Mouse (Mus musculus) WW6 (cell line): Measurements from ENCODE around the gene Rsrc2.

ENCODE experiments used
- DNase-seq: peaks from one replicate; pipeline ENCODE4 v3.0.0-alpha.2; 2013; ENCODE audit warnings: low read depth, low spot score

Gene Rsrc2

DNA sequence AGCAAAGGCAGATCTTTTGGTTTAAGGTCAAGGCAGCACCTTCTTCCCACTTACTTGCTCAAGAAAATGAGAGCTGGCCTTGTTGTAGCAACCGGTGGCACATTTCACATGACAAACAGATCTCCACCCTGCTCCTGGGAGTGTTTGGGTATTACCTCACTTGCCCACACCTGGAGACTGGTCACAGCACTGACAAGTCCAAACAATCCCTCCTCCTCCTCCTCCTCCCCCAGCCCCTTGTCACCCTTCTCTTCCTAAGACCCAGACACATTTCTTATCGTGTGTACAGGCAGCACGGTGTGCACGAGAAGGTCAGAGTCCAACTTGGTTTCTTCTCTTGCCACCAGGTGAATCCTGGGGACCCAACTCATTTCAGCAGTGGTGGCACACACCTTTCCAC lies 52.3 kb downstream of the Rsrc2 start:
- no peak for DNase-seq

DNA sequence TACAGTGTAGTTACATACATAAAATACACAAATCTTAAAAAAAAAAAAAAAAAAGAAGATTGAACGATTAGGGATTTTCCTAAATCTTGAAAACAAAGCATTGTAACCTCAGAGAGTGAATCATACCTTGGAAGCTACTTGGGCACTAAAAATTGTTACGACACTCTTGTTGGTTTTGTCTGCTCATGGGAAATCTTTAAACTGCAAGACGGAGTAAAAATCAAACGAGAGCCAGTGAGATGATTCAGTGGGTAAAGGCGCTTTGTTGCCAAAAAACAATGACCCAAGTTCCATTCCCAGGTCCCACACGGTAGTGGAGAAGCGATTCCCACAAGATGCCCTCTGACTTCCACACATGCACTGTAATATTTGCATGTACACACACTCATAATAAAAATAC lies 53.0 kb downstream of the Rsrc2 start:
- no peak for DNase-seq

DNA sequence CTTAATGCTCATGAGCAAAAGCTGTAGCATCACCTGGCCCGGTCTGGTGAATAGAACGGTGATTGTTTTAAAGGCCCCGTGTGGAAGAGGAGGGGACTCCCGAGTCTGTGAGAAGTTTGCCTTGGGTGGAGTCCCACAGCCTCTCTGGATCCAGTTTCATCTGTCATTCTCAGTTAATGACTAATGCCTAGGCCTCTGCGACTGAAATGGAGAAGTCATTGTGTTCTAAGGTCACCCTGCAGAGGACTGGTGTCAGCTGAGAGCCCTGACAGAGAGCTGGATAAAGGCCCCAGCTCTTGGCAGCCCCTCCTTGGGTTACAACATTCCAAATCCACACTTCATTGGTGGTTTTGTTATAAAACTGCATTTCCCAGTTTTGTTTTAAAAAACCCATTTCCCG lies 54.7 kb downstream of the Rsrc2 start:
- DNase-seq = no peak

DNA sequence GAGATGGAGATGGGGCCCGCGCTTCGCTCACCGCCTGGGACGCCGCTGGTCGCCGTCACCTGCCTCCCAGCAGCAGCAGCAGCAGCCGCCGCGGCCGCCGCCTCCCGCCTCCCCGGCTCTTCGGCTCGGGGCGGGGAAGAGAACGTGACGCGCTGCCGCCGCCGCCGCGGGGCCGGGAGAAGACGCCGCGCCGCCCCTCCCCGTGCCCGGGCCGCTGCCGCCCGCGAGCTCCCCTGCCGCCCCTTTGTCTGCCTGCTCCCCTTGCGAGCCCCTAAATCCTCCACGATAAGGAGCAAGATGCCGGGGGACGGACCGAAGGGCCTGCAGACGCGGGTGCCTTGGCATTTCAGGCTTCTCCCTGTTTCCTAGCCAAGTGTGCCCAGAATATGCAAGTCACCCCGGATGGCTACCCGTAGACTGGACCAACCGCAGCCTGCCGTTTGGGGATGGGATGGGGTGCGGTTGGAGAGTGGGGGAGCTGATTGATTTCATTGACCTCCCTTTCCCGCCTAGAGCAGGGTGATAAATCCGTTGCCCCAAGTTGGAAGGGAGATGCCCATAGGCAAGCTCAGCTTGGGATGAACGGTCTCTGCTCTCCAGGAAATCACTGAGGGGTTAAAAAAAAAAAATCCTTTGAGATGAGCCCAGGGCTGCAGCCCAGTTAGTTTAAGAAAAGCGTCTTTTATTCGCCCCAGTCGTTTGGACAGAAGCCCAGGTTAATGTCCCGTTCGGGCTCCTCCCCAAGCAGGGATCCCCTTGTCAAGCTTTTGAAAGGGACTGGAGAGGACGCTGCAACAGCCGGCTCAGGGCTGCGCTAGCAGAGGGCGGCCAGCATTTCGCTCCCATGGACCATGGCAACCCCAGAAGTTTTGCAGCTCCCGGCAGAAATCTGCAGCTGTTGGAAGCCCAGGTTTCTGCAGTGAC lies 64.7 kb downstream of the Rsrc2 start, which contains the start of gene Clip1:
Gene Clip1 (minus strand): TSS at position 398 of the 924 bp plus-strand sequence.
- DNase-seq = no peak

DNA sequence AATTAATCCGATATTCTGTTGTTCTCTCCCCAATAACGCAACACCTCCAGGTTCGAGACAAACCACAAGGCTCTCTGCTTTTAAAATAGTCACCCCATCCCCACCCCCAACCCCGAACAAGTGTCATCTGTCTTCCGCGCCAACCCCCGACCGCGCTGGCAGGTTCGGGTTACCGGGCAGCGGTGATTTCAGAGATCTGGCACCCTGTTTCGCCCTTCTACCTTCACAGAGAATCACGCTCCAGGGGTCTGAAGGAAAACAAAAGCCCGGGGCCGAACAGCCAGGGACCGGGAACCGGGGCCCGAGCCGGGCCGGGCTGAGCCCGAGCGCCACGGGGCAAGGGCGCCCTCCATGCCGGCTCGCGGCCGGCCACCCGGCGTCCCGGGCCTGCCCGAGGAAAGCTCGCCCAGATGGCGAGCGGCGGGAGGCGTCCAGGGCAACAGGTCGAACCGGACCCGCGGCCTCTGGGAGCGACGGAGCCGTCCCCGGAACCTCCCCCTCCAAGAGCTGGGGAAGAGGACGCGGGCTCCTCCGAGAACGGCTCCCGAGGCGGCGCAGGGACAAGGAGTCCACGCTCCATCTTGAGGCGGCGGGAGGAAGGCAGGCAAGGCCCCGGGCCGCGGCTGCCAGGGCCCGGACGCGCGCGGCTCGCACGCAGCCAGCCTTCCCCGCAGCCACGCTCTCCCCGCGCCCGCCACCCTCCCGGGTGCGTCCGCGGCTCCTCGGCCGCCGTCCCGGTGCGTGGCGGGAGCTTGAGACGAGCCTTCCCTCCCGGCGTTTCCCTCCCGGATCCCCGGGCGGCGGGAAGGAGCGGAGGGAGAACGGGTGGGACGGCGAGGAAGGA lies 65.6 kb downstream of the Rsrc2 start:
- no peak for DNase-seq

DNA sequence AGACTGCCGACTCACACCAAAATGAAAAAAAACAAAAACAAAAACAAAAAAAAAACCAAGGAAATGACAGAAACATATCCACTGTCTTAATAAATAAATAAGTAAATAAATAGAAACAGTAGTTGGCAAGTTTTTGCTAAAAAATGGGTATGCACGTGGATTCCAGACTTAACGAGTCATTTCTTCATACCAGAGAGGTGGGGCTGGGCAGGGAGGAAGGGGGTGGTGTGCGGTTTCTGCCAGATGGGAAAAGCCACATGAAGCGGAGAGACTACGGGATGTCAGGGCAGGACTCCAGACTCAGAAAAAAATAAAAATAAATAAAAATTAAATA lies 66.2 kb downstream of the Rsrc2 start:
- DNase-seq = no peak

DNA sequence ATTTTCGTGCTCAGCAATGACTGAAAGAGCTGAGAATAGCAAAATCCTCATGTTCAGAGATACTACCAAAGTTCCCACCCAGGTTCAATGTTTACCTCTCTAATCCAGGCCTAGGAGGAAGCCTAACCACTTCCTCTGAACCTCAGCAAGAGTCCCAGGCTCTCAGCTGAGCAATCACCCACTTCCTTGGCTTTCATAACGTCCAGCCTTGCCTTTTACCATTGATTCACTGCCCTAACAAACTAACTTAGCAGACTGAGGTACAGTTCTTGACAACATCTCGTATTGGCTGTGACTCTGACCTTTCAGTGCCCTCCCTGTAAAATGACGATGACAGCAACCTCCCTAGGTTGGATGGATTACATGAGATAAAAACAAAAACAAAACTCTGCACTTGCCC lies 66.8 kb downstream of the Rsrc2 start:
- no peak for DNase-seq

DNA sequence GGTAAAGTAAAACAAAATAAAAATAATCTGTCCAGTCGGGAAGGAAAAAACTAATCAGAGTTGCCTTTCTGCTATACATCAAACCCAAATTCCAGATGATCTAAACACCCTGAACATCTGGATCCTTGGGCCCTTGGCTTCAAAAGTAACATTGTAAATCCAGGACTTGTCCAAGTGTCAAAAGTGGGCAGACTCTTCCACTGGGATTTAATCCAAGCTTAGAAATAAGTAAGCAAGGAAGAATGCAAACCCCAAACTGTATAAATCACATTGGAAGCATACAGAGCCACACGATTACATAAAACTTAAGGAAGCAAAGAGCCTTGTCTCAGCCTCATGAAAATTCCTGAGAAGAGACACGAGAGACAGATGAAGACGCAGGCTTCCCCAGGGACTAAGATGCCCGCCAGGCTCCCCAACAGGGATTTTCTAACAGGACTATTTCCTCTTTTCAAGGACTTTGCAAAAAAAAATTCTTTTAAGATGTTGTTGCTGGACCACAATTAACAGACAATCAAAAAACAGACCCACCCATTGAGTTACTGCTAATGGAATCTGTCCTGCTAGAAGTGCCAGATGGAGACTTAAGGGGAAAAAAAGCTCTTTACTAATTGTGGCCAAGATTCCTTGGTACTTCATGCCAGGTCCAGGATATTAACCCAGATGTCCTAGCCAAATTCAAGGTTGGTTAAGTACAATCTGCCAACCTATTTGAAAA lies 69.5 kb downstream of the Rsrc2 start:
- no peak for DNase-seq

DNA sequence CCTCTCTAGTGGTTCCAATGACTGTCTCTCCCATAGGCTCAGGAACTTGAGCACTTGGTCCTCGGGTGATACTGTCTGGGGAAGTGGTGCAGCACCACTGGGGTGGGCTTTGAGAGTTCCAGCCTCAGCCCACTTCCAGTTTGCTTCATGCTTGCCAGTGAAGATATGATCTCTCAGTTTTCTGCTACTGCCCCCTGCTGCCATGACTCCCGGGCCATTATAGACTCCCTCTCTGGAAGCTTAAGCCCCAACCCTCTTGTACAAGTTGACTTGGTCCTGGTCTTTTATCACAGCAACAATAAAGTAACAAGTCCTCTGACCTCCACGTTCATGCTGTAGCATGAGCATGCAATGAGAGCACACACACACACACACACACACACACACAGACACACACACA lies 70.1 kb downstream of the Rsrc2 start:
- no peak for DNase-seq
